Mouse (Mus musculus): Measurements from ENCODE around the gene Ccnl1. TPM values are rescaled to one million over a fixed set of nuclear protein-coding genes. Genes with fewer than 3 reads are reported as not detected.
A peak's percentile ranks its signal among the peaks of the same experiment; 100 is the strongest.

The Ccnl1 gene
- polyA plus RNA-seq, 1 experiment from 2014 or later = 81.6 TPM

DNA sequence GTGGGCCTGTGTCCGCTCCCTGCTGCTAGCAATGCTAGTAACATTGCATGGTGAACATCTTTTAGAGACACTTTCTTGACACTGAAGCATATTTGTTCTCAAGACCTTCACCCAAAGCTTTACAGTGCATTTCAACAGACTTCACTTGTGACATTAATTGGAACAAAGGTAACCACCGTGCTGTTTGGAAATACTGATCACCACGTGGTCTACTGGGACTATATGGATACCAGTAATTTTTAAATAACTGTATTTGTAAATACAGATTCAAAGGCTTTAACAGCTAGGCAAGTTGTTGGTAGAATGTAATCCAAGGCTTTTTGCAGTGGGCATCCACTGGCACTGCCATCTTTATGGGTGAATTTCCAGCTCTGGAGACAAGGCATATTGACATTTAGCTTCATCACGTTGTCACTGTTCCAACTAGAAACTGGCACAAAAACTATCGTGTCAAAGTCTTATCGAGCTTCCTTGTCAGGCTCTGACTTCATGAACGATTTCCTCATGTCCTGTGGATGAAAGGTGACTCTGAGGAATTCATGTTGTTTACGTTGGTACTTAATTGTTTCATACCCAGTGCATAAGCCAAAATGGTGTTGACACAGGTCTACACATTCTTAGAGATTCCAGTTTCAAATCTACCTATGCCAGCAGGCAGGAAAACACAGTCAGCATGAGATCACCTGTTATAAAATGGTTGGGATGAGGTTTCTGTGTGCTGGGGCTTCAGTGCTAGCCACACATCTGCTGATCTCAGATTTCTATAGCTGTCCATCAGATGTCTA, 30.9 kb upstream of the Ccnl1 start:
- no peaks in the 10 kb centered on the region for H3K4me1 ChIP-seq (ENCODE audit: control insufficient read depth, insufficient read depth, low read length)

DNA sequence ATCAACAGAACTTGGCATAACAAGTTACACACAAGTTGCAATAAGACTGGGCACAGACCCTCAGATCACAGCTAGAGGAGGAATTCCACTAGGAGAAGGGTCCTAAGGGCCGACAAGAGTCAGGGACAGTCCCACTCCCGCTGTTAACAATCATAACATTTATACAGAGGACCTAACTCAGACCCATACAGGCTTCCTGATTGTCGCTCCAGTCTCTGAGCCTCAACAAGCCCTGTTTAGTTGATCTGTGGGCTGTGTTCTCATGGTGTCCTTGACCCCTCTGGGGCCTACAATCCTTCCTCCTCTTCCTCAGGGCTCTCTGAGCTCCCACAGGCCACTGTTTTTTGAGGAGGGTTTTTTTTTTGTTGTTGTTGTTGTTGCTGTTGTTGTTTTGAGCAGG, 18.2 kb upstream of the Ccnl1 start:
- Histone ChIP-seq H3K4me3 (ENCODE audit: low read length) (no peak overlapping the region), H3K27me3 (replicated peaks; ENCODE audit: control insufficient read depth, insufficient read depth, low read length) (no peaks in the 10 kb centered on the region), H3K27ac (ENCODE audit: low read length) (no peak overlapping the region), H3K9ac (ENCODE audit: low read depth, low read length) (no peak overlapping the region), H3K36me3 (ENCODE audit: control insufficient read depth, insufficient read depth, low read length) (no peaks in the 10 kb centered on the region), H3K4me2 (ENCODE audit: low read depth, low read length) (no peak overlapping the region), H3K4me1 (ENCODE audit: control insufficient read depth, insufficient read depth, low read length) (0 out of 2 replicates have a peak, but pooled peaks cover 3% of the 10 kb centered on the region), H3K9me3 (ENCODE audit: control insufficient read depth, low read length) (no peaks in the 10 kb centered on the region)
- WGBS = 55% methylated on average over 3 of the region's 3 CpGs
- ATAC-seq = no peak

More for the DNA sequence above, 30.9 kb upstream of the Ccnl1 start:
- Histone ChIP-seq H3K27me3 (replicated peaks; ENCODE audit: control insufficient read depth, insufficient read depth, low read length) (no peaks in the 10 kb centered on the region), H3K9me3 (ENCODE audit: control insufficient read depth, low read length) (no peaks in the 10 kb centered on the region), H3K4me2 (ENCODE audit: low read depth, low read length) (no peak overlapping the region), H3K4me3 (ENCODE audit: low read length) (no peak overlapping the region), H3K36me3 (ENCODE audit: control insufficient read depth, insufficient read depth, low read length) (no peaks in the 10 kb centered on the region), H3K9ac (ENCODE audit: low read depth, low read length) (no peak overlapping the region), H3K27ac (ENCODE audit: low read length) (no peak overlapping the region)
- 71% methylated on average over 8 of the region's 8 CpGs for WGBS
- no peak for ATAC-seq

DNA sequence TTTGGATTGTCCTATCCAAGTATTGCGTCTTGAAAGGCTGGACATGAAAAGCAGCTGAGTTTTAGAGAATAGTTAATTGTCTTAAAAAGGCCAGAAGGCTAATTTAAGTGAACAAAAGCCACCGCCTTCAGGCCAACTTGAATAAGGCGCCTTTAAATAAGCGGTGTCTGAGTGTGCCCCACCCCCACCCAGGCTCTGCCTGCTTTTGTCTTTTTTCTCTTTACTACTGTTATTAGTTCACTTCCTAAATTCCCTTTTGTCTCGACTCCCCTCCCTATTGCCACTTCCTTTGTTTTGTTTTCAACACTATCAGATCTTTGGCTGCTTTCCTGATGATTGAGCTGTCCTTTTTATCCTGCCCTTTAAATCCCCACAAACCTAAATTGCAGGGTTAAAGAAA, 17.3 kb upstream of the Ccnl1 start:
- ATAC-seq = no peak
- WGBS = 5% methylated on average over 5 of the region's 5 CpGs

DNA sequence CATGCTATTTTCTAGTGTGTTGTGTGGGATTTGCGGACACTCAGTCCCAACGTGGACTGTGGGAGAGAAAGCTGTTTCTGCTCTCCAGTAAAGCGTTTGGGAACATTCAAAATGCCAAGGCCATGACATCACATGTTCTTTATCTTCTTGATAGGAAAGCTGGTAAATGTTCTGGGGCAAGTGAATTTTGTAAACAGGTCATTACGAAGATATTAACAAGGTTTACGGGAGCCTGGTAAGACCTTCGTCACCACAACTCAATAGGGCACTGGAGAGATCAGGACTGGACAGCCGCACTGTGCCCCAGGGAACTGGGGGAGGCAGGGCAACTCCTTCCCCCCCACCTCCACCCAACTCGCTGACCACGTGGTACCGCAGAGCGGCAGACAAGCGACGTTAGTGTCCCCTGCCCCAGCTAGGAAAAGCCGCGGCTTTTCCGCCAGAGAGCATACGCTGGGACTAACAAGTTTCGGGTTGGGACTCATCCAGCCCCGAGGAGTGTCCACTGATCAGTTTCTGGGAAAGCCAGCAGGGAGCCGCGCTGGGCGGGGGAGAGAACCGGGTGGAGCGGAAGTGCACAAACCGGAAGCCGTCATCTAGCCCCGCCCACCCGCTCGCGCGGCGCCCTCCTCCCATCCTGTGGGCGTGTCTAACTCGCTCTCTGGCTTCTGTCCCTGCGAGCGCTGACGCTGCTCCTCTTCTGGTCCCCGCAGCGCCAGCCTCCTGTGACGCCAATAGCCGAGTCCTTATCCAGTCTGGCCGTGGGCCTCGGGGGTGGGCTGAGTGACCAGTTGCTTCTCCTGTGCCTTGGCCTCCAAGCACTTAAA, 16.4 kb upstream of the Ccnl1 start:
- WGBS = under 1% methylated on average over 42 of the region's 43 CpGs
- H3K4me3 ChIP-seq (ENCODE audit: low read length) = peak overlapping the region; percentile 71
- ATAC-seq = peak; percentile 98
- H3K9me3 ChIP-seq (ENCODE audit: control insufficient read depth, low read length) = no peaks in the 10 kb centered on the region
- H3K27ac ChIP-seq (ENCODE audit: low read length) = peak overlapping the region; percentile 100
- 0 out of 2 replicates have a peak, but pooled peaks cover 3% of the 10 kb centered on the region for H3K4me1 ChIP-seq (ENCODE audit: control insufficient read depth, insufficient read depth, low read length)
- H3K4me2 ChIP-seq (ENCODE audit: low read depth, low read length) = peak overlapping the region; percentile 69
- peak overlapping the region; percentile 84 for H3K9ac ChIP-seq (ENCODE audit: low read depth, low read length)
- no peaks in the 10 kb centered on the region for H3K36me3 ChIP-seq (ENCODE audit: control insufficient read depth, insufficient read depth, low read length)
- no peaks in the 10 kb centered on the region for H3K27me3 ChIP-seq (replicated peaks; ENCODE audit: control insufficient read depth, insufficient read depth, low read length)

More for the DNA sequence above, 17.3 kb upstream of the Ccnl1 start:
- Histone ChIP-seq H3K9ac (ENCODE audit: low read depth, low read length) (peak overlapping the region; percentile 62), H3K9me3 (ENCODE audit: control insufficient read depth, low read length) (no peaks in the 10 kb centered on the region), H3K4me3 (ENCODE audit: low read length) (peak overlapping the region; percentile 71), H3K36me3 (ENCODE audit: control insufficient read depth, insufficient read depth, low read length) (no peaks in the 10 kb centered on the region), H3K27me3 (replicated peaks; ENCODE audit: control insufficient read depth, insufficient read depth, low read length) (no peaks in the 10 kb centered on the region), H3K27ac (ENCODE audit: low read length) (peak overlapping the region; percentile 100), H3K4me2 (ENCODE audit: low read depth, low read length) (peak overlapping the region; percentile 61), H3K4me1 (ENCODE audit: control insufficient read depth, insufficient read depth, low read length) (0 out of 2 replicates have a peak, but pooled peaks cover 3% of the 10 kb centered on the region)

DNA sequence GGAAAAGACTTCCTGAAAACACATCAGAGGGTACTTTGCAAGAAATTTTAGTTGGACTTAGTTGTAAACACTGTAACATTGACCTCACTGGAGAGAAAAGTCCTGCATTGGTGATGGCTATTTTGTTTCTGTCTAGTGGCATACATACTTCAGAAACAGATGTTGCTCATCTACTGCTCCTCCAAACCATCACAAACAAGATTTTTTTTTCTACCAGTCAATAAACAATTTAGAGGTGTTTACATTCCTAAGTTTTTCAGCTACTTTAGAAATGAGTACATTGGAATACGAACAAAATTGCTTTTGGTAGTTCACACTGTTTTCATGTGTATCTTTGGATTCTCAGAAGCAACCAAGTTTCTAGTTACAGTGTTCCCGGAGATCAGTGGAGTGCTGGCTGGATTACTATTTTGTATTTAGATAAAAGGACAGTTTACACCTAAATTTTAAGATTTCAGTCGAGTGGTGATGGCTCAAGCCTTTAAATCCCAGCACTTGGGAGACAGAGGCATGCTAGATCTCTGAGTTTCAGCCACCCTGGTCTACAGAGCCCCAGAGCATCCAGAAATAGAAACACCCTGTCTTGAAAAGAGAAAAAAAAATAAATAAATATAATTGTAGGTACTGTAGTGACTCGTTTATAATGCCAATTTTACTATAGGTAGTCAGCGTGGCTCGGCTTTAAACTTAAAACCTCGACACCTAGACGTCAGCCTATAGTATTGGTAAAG, 15.6 kb upstream of the Ccnl1 start:
- Histone ChIP-seq H3K4me2 (ENCODE audit: low read depth, low read length) (peak overlapping the region; percentile 69), H3K9me3 (ENCODE audit: control insufficient read depth, low read length) (no peaks in the 10 kb centered on the region), H3K4me3 (ENCODE audit: low read length) (peak overlapping the region; percentile 71), H3K4me1 (ENCODE audit: control insufficient read depth, insufficient read depth, low read length) (0 out of 2 replicates have a peak, but pooled peaks cover 3% of the 10 kb centered on the region), H3K36me3 (ENCODE audit: control insufficient read depth, insufficient read depth, low read length) (no peaks in the 10 kb centered on the region), H3K9ac (ENCODE audit: low read depth, low read length) (peak overlapping the region; percentile 84), H3K27ac (ENCODE audit: low read length) (peak overlapping the region; percentile 100), H3K27me3 (replicated peaks; ENCODE audit: control insufficient read depth, insufficient read depth, low read length) (no peaks in the 10 kb centered on the region)
- 26% methylated on average over 8 of the region's 8 CpGs for WGBS
- 0 out of 2 replicates have a peak, but pooled peaks have one; percentile 2 for ATAC-seq

DNA sequence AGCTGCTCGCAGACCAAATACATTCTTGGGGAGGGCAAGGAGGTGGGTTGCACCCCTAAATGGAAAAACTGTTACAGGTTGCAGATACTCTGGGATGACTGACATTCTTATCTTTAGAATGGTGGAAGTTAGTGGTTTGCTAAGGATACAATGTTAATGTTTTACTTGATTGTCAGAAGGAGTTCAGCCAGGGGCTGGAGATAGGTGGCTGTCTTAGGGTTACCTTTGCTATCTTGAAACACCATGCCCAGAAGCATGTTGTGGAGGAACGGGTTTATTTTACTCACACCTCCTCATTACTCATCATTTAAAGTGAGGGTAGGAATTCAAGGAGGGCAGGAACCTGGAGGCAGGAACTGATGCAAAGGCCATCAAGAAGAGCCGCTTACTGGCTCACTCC, 11.1 kb upstream of the Ccnl1 start:
- Histone ChIP-seq H3K4me3 (ENCODE audit: low read length) (no peak overlapping the region), H3K9ac (ENCODE audit: low read depth, low read length) (no peak overlapping the region), H3K27ac (ENCODE audit: low read length) (no peak overlapping the region), H3K36me3 (ENCODE audit: control insufficient read depth, insufficient read depth, low read length) (no peaks in the 10 kb centered on the region), H3K27me3 (replicated peaks; ENCODE audit: control insufficient read depth, insufficient read depth, low read length) (no peaks in the 10 kb centered on the region), H3K9me3 (ENCODE audit: control insufficient read depth, low read length) (no peaks in the 10 kb centered on the region), H3K4me2 (ENCODE audit: low read depth, low read length) (no peak overlapping the region), H3K4me1 (ENCODE audit: control insufficient read depth, insufficient read depth, low read length) (no peaks in the 10 kb centered on the region)
- no peak for ATAC-seq
- 78% methylated on average over 3 of the region's 3 CpGs for WGBS

DNA sequence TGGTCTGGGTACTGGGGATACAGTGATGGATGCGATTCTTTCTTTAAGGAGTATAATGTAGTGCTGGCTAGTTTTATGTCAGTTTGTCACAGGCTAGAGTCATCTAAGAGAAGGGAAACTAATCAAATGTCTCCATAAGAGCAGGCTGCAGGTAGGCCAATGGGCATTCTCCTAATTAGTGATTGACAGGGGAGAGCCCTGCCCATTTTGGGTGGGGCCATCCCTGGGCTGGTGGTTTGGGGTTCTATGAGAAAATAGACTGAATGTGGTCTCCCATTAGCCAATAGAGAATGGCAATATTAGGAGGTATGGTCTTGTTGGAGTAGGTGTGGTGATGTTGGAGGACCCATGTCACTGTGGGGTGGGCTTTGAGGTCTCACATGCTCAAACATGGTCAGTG, 8.3 kb upstream of the Ccnl1 start:
- H3K4me1 ChIP-seq (ENCODE audit: control insufficient read depth, insufficient read depth, low read length) = no peaks in the 10 kb centered on the region
- 98% methylated on average over 1 of the region's 1 CpGs for WGBS
- ATAC-seq = no peak

DNA sequence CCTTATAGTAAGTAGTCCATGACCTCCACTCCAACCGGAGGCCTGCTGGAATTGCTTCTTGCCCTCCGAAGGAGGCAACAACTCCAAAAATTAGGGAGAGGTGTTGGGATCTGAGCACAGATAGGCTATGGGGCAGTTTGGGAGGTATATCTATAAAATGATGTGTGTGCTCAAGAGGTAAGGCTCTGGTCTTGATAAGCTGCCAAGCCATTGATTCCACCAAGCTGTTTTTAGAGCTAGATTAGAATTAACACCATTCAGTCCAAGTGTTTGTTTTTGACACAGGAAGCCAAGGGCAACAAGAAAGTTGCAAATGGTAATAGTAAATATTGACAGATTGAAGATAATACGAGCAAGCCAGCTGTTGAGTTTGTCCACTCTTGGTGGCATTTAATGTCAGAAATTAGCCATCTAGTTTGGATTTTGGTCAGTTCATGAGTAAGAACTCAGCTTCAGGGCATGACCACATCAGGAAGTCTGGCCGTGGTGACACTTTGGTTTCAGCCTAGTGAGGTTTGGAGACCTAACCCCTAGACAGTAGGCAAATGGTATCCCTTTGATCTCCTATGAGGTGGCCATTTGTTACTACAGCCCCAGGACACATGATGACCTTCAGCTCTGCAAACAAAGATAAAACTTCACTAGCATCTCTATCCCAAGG, 4.4 kb upstream of the Ccnl1 start:
- no peaks in the 10 kb centered on the region for H3K27me3 ChIP-seq (replicated peaks; ENCODE audit: control insufficient read depth, insufficient read depth, low read length)
- H3K9me3 ChIP-seq (ENCODE audit: control insufficient read depth, low read length) = no peaks in the 10 kb centered on the region
- H3K36me3 ChIP-seq (ENCODE audit: control insufficient read depth, insufficient read depth, low read length) = no peaks in the 10 kb centered on the region
- no peak overlapping the region for H3K4me2 ChIP-seq (ENCODE audit: low read depth, low read length)
- H3K4me3 ChIP-seq (ENCODE audit: low read length) = no peak overlapping the region
- ATAC-seq = no peak
- 0 out of 2 replicates have a peak, but pooled peaks cover 5% of the 10 kb centered on the region for H3K4me1 ChIP-seq (ENCODE audit: control insufficient read depth, insufficient read depth, low read length)
- H3K9ac ChIP-seq (ENCODE audit: low read depth, low read length) = no peak overlapping the region
- H3K27ac ChIP-seq (ENCODE audit: low read length) = no peak overlapping the region
- WGBS = 64% methylated on average over 4 of the region's 4 CpGs

More for the DNA sequence above, 8.3 kb upstream of the Ccnl1 start:
- H3K9ac ChIP-seq (ENCODE audit: low read depth, low read length) = no peak overlapping the region
- H3K36me3 ChIP-seq (ENCODE audit: control insufficient read depth, insufficient read depth, low read length) = no peaks in the 10 kb centered on the region
- no peak overlapping the region for H3K4me3 ChIP-seq (ENCODE audit: low read length)
- H3K4me2 ChIP-seq (ENCODE audit: low read depth, low read length) = no peak overlapping the region
- no peaks in the 10 kb centered on the region for H3K27me3 ChIP-seq (replicated peaks; ENCODE audit: control insufficient read depth, insufficient read depth, low read length)
- H3K9me3 ChIP-seq (ENCODE audit: control insufficient read depth, low read length) = no peaks in the 10 kb centered on the region
- H3K27ac ChIP-seq (ENCODE audit: low read length) = no peak overlapping the region
